Mouse (Mus musculus): ENCODE measurements at regions not wholly inside any gene's neighbourhood (a gene's known extent, or its start where the extent isn't known, plus 50 kb on each side); places are given as distances from the start of the nearest gene placed in this dataset.

DNA sequence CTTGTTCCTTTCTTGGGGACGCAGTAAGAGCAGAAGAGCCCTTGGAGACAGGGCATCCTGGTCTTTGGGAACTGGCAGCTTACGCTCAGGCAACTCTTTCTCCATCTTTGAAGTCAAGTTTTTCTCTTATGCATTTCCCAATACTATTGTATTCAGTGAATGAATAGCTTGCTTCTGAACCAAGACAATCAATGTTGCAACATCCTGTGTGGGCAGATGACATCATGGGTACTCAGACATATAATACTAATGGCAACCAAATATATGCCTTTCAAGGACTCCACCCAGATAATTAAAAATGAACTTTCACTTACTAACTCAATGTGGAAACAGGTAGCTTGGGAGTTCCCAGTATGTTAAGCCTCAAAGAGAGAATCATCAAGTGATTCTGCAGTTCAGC, 104.6 kb downstream of the Ngf start:
- no peak for DNase-seq (ENCODE audit: extremely low read depth, low read depth, low spot score)
- Histone ChIP-seq H3K9ac (ENCODE audit: low read depth, low read length) (no peak overlapping the region), H3K4me1 (ENCODE audit: control insufficient read depth, insufficient read depth, low read length) (no peaks in the 10 kb centered on the region), H3K79me2 (ENCODE audit: control insufficient read depth, insufficient read depth, low read length) (no peaks in the 10 kb centered on the region), H3K27ac (replicated peaks; ENCODE audit: insufficient read depth, low read depth, low read length) (no peak overlapping the region), H3K27me3 (ENCODE audit: control insufficient read depth, insufficient read depth, low read length) (no peaks in the 10 kb centered on the region), H3K4me3 (ENCODE audit: insufficient read depth, low read depth, low read length) (no peak overlapping the region), H3K36me3 (ENCODE audit: control insufficient read depth, insufficient read depth, low read length) (no peaks in the 10 kb centered on the region)
- TF ChIP-seq POLR2A (IDR thresholded peaks at IDR 0.05; ENCODE audit: extremely low read depth, insufficient read depth, low read length) (no peak), CTCF (IDR thresholded peaks at IDR 0.05; ENCODE audit: low read depth, low read length) (no peak)
- WGBS: 81% methylated on average over 2 of the region's 2 CpGs

DNA sequence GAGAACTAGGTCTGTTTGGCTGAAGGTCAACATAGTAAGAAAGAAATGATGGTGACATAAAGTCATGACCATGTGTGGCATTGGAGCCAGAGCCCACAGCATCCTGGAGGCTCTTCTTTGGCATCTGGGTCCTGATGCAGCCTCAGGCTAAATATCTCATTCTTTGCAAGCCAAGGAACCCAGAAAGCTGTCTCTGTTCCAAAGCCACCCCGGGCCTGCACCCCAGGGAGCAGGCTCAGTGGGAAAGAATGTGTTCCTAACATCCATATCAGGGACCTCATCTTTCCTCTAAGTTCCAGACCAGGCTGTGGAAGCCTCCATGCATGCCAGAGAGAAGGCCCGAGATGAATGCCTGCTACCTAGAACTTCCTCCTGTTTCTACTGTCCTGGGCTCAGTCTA, 107.2 kb downstream of the Ngf start:
- no peaks in the 10 kb centered on the region for H3K27me3 ChIP-seq (ENCODE audit: control insufficient read depth, insufficient read depth, low read length)
- H3K9ac ChIP-seq (ENCODE audit: low read depth, low read length): no peak overlapping the region
- no peak overlapping the region for H3K27ac ChIP-seq (replicated peaks; ENCODE audit: insufficient read depth, low read depth, low read length)
- H3K4me3 ChIP-seq (ENCODE audit: insufficient read depth, low read depth, low read length): no peak overlapping the region
- no peaks in the 10 kb centered on the region for H3K79me2 ChIP-seq (ENCODE audit: control insufficient read depth, insufficient read depth, low read length)
- no peaks in the 10 kb centered on the region for H3K4me1 ChIP-seq (ENCODE audit: control insufficient read depth, insufficient read depth, low read length)
- TF ChIP-seq CTCF (IDR thresholded peaks at IDR 0.05; ENCODE audit: low read depth, low read length) (no peak), POLR2A (IDR thresholded peaks at IDR 0.05; ENCODE audit: extremely low read depth, insufficient read depth, low read length) (no peak)
- H3K36me3 ChIP-seq (ENCODE audit: control insufficient read depth, insufficient read depth, low read length): no peaks in the 10 kb centered on the region
- 76% methylated on average over 2 of the region's 2 CpGs for WGBS
- no peak for DNase-seq (ENCODE audit: extremely low read depth, low read depth, low spot score)

GRCm38 (mm10) chr3:102581830-102582229, 112.1 kb downstream of the Ngf start:
- Histone ChIP-seq H3K9ac (ENCODE audit: low read depth, low read length) (no peak overlapping the region), H3K27me3 (ENCODE audit: control insufficient read depth, insufficient read depth, low read length) (no peaks in the 10 kb centered on the region), H3K27ac (replicated peaks; ENCODE audit: insufficient read depth, low read depth, low read length) (no peak overlapping the region), H3K4me3 (ENCODE audit: insufficient read depth, low read depth, low read length) (no peak overlapping the region), H3K36me3 (ENCODE audit: control insufficient read depth, insufficient read depth, low read length) (no peaks in the 10 kb centered on the region), H3K4me1 (ENCODE audit: control insufficient read depth, insufficient read depth, low read length) (no peaks in the 10 kb centered on the region), H3K79me2 (ENCODE audit: control insufficient read depth, insufficient read depth, low read length) (no peaks in the 10 kb centered on the region)
- WGBS: 76% methylated on average over 3 of the region's 3 CpGs
- no peak for DNase-seq (ENCODE audit: extremely low read depth, low read depth, low spot score)
- TF ChIP-seq CTCF (IDR thresholded peaks at IDR 0.05; ENCODE audit: low read depth, low read length) (no peak), POLR2A (IDR thresholded peaks at IDR 0.05; ENCODE audit: extremely low read depth, insufficient read depth, low read length) (no peak)

- no peaks in the 10 kb centered on the region for H3K79me2 ChIP-seq (ENCODE audit: control insufficient read depth, insufficient read depth, low read length)
- WGBS: 79% methylated on average over 2 of the region's 2 CpGs
- H3K36me3 ChIP-seq (ENCODE audit: control insufficient read depth, insufficient read depth, low read length): no peaks in the 10 kb centered on the region
Observed at GRCm38 (mm10) chr3:102585136-102585535, 115.4 kb downstream of the Ngf start.

DNA sequence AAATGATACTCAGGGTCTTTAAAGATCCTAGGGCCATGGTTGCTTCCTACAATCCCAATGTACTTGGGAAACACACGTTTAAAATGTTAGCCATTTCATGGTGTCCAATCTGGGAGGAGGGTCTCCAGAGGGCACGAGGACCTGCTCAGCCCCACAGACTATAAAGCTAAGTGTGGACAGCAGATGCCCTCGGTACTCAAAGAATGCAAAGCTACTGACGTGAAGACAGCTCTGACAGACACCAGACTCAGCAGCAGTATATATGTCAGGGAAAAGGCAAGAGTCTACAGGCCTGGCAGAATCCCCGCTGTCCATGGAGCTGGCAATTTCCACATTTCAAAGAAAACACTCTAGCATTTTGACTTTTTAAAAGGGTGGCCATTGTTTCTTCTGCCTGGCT, 116.5 kb downstream of the Ngf start:
- no peak for DNase-seq (ENCODE audit: extremely low read depth, low read depth, low spot score)
- no peaks in the 10 kb centered on the region for H3K4me1 ChIP-seq (ENCODE audit: control insufficient read depth, insufficient read depth, low read length)
- no peak overlapping the region for H3K4me3 ChIP-seq (ENCODE audit: insufficient read depth, low read depth, low read length)
- H3K9ac ChIP-seq (ENCODE audit: low read depth, low read length): no peak overlapping the region
- H3K27me3 ChIP-seq (ENCODE audit: control insufficient read depth, insufficient read depth, low read length): no peaks in the 10 kb centered on the region
- WGBS: 71% methylated on average over 5 of the region's 5 CpGs
- H3K36me3 ChIP-seq (ENCODE audit: control insufficient read depth, insufficient read depth, low read length): no peaks in the 10 kb centered on the region
- TF ChIP-seq POLR2A (IDR thresholded peaks at IDR 0.05; ENCODE audit: extremely low read depth, insufficient read depth, low read length) (no peak), CTCF (IDR thresholded peaks at IDR 0.05; ENCODE audit: low read depth, low read length) (no peak)
- H3K27ac ChIP-seq (replicated peaks; ENCODE audit: insufficient read depth, low read depth, low read length): no peak overlapping the region
- H3K79me2 ChIP-seq (ENCODE audit: control insufficient read depth, insufficient read depth, low read length): no peaks in the 10 kb centered on the region

More at GRCm38 (mm10) chr3:102585136-102585535, 115.4 kb downstream of the Ngf start:
- Histone ChIP-seq H3K27ac (replicated peaks; ENCODE audit: insufficient read depth, low read depth, low read length) (no peak overlapping the region), H3K9ac (ENCODE audit: low read depth, low read length) (no peak overlapping the region), H3K4me1 (ENCODE audit: control insufficient read depth, insufficient read depth, low read length) (no peaks in the 10 kb centered on the region), H3K27me3 (ENCODE audit: control insufficient read depth, insufficient read depth, low read length) (no peaks in the 10 kb centered on the region), H3K4me3 (ENCODE audit: insufficient read depth, low read depth, low read length) (no peak overlapping the region)
- no peak for DNase-seq (ENCODE audit: extremely low read depth, low read depth, low spot score)
- no peak for TF ChIP-seq POLR2A (IDR thresholded peaks at IDR 0.05; ENCODE audit: extremely low read depth, insufficient read depth, low read length)
- no peak for TF ChIP-seq CTCF (IDR thresholded peaks at IDR 0.05; ENCODE audit: low read depth, low read length)

DNA sequence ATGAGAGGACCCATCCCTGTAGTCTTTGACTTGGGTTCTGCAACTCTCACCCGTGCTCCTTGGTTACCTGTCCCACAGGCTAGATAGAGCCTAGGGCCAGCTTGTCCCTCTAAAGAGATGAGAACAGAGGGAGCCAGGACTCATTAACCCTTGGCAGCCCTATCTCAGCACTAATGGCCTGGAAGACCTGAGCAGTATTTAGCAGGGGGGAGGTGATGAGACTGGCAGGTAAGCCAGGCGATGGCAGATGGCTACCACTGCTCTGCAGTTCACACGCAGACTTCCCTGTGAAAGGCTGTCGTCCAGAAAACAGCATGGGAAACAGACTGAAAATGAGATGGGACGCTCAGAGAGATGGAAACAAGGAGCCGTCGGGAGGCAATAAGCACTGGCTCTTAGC, 122.3 kb downstream of the Ngf start:
- H3K79me2 ChIP-seq (ENCODE audit: control insufficient read depth, insufficient read depth, low read length): no peaks in the 10 kb centered on the region
- no peaks in the 10 kb centered on the region for H3K4me1 ChIP-seq (ENCODE audit: control insufficient read depth, insufficient read depth, low read length)
- no peak overlapping the region for H3K27ac ChIP-seq (replicated peaks; ENCODE audit: insufficient read depth, low read depth, low read length)
- no peaks in the 10 kb centered on the region for H3K36me3 ChIP-seq (ENCODE audit: control insufficient read depth, insufficient read depth, low read length)
- no peak overlapping the region for H3K4me3 ChIP-seq (ENCODE audit: insufficient read depth, low read depth, low read length)
- 89% methylated on average over 7 of the region's 7 CpGs for WGBS
- H3K9ac ChIP-seq (ENCODE audit: low read depth, low read length): no peak overlapping the region
- no peaks in the 10 kb centered on the region for H3K27me3 ChIP-seq (ENCODE audit: control insufficient read depth, insufficient read depth, low read length)
- TF ChIP-seq CTCF (IDR thresholded peaks at IDR 0.05; ENCODE audit: low read depth, low read length): no peak
- no peak for TF ChIP-seq POLR2A (IDR thresholded peaks at IDR 0.05; ENCODE audit: extremely low read depth, insufficient read depth, low read length)
- no peak for DNase-seq (ENCODE audit: extremely low read depth, low read depth, low spot score)

All from liver, adult 2 months (tissue).